Mouse (Mus musculus) liver, embryonic 12.5 days (tissue): ENCODE measurements around the gene Tbxas1. TPM values are rescaled to one million over a fixed set of nuclear protein-coding genes. Genes with fewer than 3 reads are reported as not detected.

Source experiments
- ATAC-seq: fragments of 200-750 bp; cut with Nextera tagmentation; 2 replicates; pipeline ENCODE4 v1.8.0; 2017; ENCODE audit warnings: moderate number of reproducible peaks, mild to moderate bottlenecking, moderate library complexity
- H3K27ac ChIP-seq: fragments of 300-500 bp; sonication (generic); 2 replicates; pipeline ENCODE4 v1.5.1; 2016; ENCODE audit warnings: mild to moderate bottlenecking
- H3K27me3 ChIP-seq: fragments of 300-500 bp; sonication (generic); replicated peaks from 2 replicates; pipeline ENCODE4 v1.6.1; 2016; ENCODE audit warnings: mild to moderate bottlenecking, moderate library complexity
- H3K36me3 ChIP-seq: fragments of 300-500 bp; sonication (generic); 2 replicates; pipeline ENCODE4 v1.6.1; 2016; ENCODE audit warnings: mild to moderate bottlenecking, moderate library complexity
- H3K4me1 ChIP-seq: fragments of 300-500 bp; sonication (generic); 2 replicates; pipeline ENCODE4 v1.6.1; 2016
- H3K4me2 ChIP-seq: fragments of 300-500 bp; sonication (generic); 2 replicates; pipeline ENCODE4 v1.6.1; 2016; ENCODE audit warnings: mild to moderate bottlenecking, moderate library complexity
- H3K4me3 ChIP-seq: fragments of 300-500 bp; sonication (generic); 2 replicates; pipeline ENCODE4 v1.5.1; 2016; ENCODE audit warnings: mild to moderate bottlenecking, moderate library complexity
- H3K9ac ChIP-seq: fragments of 300-500 bp; sonication (generic); 2 replicates; pipeline ENCODE4 v1.6.1; 2016; ENCODE audit warnings: mild to moderate bottlenecking, moderate library complexity
- H3K9me3 ChIP-seq: fragments of 300-500 bp; sonication (generic); replicated peaks from 2 replicates; pipeline ENCODE4 v1.6.1; 2016; ENCODE audit warnings: mild to moderate bottlenecking, moderate library complexity
- WGBS: fragments of 180-500 bp; shearing (Covaris S2); methylation state at CpG from one replicate; pipeline ENCODE4 v1.1.7; 2016; ENCODE audit not compliant: insufficient replicate concordance; 5-methylcytosine and 5-hydroxymethylcytosine counted together
- polyA plus RNA-seq: library from polyadenylated mRNA; unstranded; fragments of >200 nt; fragmentation: Nextera tagmentation; extraction: Ambion mirVana; gene quantifications from 2 replicates; pipeline ENCODE4 v1.2.1, GENCODE M21; 2016

Tbxas1 gene
- polyA plus RNA-seq, 1 experiment from 2014 or later: 12.9 TPM

- peaks cover 33% of the 10 kb centered on the region for H3K4me1 ChIP-seq
- 85% methylated on average over 4 of the region's 4 CpGs for whole genome bisulfite sequencing
- H3K4me2 ChIP-seq: no peak overlapping the region
- no peak overlapping the region for H3K27ac ChIP-seq
- no peak for ATAC-seq
- H3K9me3 ChIP-seq: peaks cover 9% of the 10 kb centered on the region; the same call in 1 of the 2 replicates
- no peaks in the 10 kb centered on the region for H3K27me3 ChIP-seq
- no peak overlapping the region for H3K9ac ChIP-seq
- no peak overlapping the region for H3K4me3 ChIP-seq
- H3K36me3 ChIP-seq: no peaks in the 10 kb centered on the region
These were observed 72.1 kb downstream of the Tbxas1 start for GRCm38 (mm10) chr6:38947282-38947681.

- Histone ChIP-seq H3K4me3 (no peak overlapping the region), H3K27me3 (peaks cover 6% of the 10 kb centered on the region; the same call in 1 of the 2 replicates), H3K4me2 (no peak overlapping the region), H3K4me1 (peaks cover 37% of the 10 kb centered on the region), H3K27ac (peak overlapping the region; percentile 79), H3K36me3 (no peaks in the 10 kb centered on the region), H3K9ac (peak overlapping the region; percentile 28; the same call in 1 of the 2 replicates), H3K9me3 (no peaks in the 10 kb centered on the region)
- ATAC-seq: peak; percentile 81
- 10% methylated on average over 5 of the region's 5 CpGs for WGBS
These were observed 74.5 kb downstream of the Tbxas1 start for GRCm38 (mm10) chr6:38949683-38950161.

- no peak overlapping the region for H3K4me3 ChIP-seq
- 11% methylated on average over 4 of the region's 4 CpGs for WGBS
- peak overlapping the region; percentile 79 for H3K27ac ChIP-seq
- no peak overlapping the region for H3K4me2 ChIP-seq
- peak overlapping the region; percentile 28; the same call in 1 of the 2 replicates for H3K9ac ChIP-seq
- no peak for ATAC-seq
- no peaks in the 10 kb centered on the region for H3K36me3 ChIP-seq
- no peaks in the 10 kb centered on the region for H3K9me3 ChIP-seq
- peaks cover 6% of the 10 kb centered on the region; the same call in 1 of the 2 replicates for H3K27me3 ChIP-seq
- H3K4me1 ChIP-seq: peaks cover 33% of the 10 kb centered on the region
These were observed 75.1 kb downstream of the Tbxas1 start for GRCm38 (mm10) chr6:38950341-38950740.

GRCm38 (mm10) chr6:38950838-38951237 lies 75.6 kb downstream of the Tbxas1 start:
- H3K27ac ChIP-seq: peak overlapping the region; percentile 49; the same call in 1 of the 2 replicates
- no peak for ATAC-seq
- H3K4me1 ChIP-seq: peaks cover 29% of the 10 kb centered on the region
- H3K27me3 ChIP-seq: peaks cover 6% of the 10 kb centered on the region; the same call in 1 of the 2 replicates
- H3K4me3 ChIP-seq: no peak overlapping the region
- no peak overlapping the region for H3K4me2 ChIP-seq
- 70% methylated on average over 3 of the region's 3 CpGs for WGBS
- H3K9me3 ChIP-seq: no peaks in the 10 kb centered on the region
- H3K9ac ChIP-seq: no peak overlapping the region
- no peaks in the 10 kb centered on the region for H3K36me3 ChIP-seq

GRCm38 (mm10) chr6:38956641-38957040 lies 81.4 kb downstream of the Tbxas1 start:
- H3K36me3 ChIP-seq: no peaks in the 10 kb centered on the region
- H3K27me3 ChIP-seq: peaks cover 14% of the 10 kb centered on the region
- no peak overlapping the region for H3K4me3 ChIP-seq
- no peak overlapping the region for H3K27ac ChIP-seq
- H3K9ac ChIP-seq: peak overlapping the region; percentile 24; the same call in 1 of the 2 replicates
- H3K9me3 ChIP-seq: no peaks in the 10 kb centered on the region
- no peak for ATAC-seq
- peaks cover 24% of the 10 kb centered on the region for H3K4me1 ChIP-seq
- 73% methylated on average over 2 of the region's 2 CpGs for WGBS
- H3K4me2 ChIP-seq: no peak overlapping the region

- ATAC-seq: no peak
- Histone ChIP-seq H3K36me3 (no peaks in the 10 kb centered on the region), H3K9me3 (no peaks in the 10 kb centered on the region), H3K4me1 (peaks cover 24% of the 10 kb centered on the region), H3K27me3 (peaks cover 14% of the 10 kb centered on the region), H3K4me2 (no peak overlapping the region), H3K4me3 (no peak overlapping the region), H3K27ac (no peak overlapping the region), H3K9ac (no peak overlapping the region)
- WGBS: 81% methylated on average over 5 of the region's 5 CpGs
These were observed 82.0 kb downstream of the Tbxas1 start for GRCm38 (mm10) chr6:38957246-38957645.

GRCm38 (mm10) chr6:38959502-38959901 lies 84.3 kb downstream of the Tbxas1 start:
- Histone ChIP-seq H3K36me3 (no peaks in the 10 kb centered on the region), H3K27ac (peak overlapping the region; percentile 49), H3K4me3 (no peak overlapping the region), H3K9ac (no peak overlapping the region), H3K27me3 (peaks cover 8% of the 10 kb centered on the region; the same call in 1 of the 2 replicates), H3K4me1 (peaks cover 23% of the 10 kb centered on the region), H3K9me3 (no peaks in the 10 kb centered on the region), H3K4me2 (no peak overlapping the region)
- ATAC-seq: peak; percentile 60
- WGBS: 75% methylated on average over 9 of the region's 9 CpGs

- no peak overlapping the region for H3K27ac ChIP-seq
- 72% methylated on average over 2 of the region's 3 CpGs for WGBS
These were observed 85.2 kb downstream of the Tbxas1 start for GRCm38 (mm10) chr6:38960367-38960766.

GRCm38 (mm10) chr6:38960791-38961426 lies 85.7 kb downstream of the Tbxas1 start:
- WGBS: 61% methylated on average over 12 of the region's 12 CpGs
- peaks cover 37% of the 10 kb centered on the region for H3K4me1 ChIP-seq
- ATAC-seq: no peak

More at GRCm38 (mm10) chr6:38960367-38960766, 85.2 kb downstream of the Tbxas1 start:
- no peak overlapping the region for H3K9ac ChIP-seq
- H3K4me3 ChIP-seq: no peak overlapping the region
- H3K9me3 ChIP-seq: no peaks in the 10 kb centered on the region
- H3K36me3 ChIP-seq: no peaks in the 10 kb centered on the region
- no peak overlapping the region for H3K4me2 ChIP-seq
- H3K27me3 ChIP-seq: peaks cover 7% of the 10 kb centered on the region; the same call in 1 of the 2 replicates
- no peak for ATAC-seq
- H3K4me1 ChIP-seq: peaks cover 31% of the 10 kb centered on the region

GRCm38 (mm10) chr6:38961427-38962033 lies 86.3 kb downstream of the Tbxas1 start:
- peaks cover 7% of the 10 kb centered on the region; the same call in 1 of the 2 replicates for H3K27me3 ChIP-seq
- H3K9ac ChIP-seq: no peak overlapping the region

More at GRCm38 (mm10) chr6:38960791-38961426, 85.7 kb downstream of the Tbxas1 start:
- no peak overlapping the region for H3K27ac ChIP-seq
- H3K9me3 ChIP-seq: no peaks in the 10 kb centered on the region
- no peak overlapping the region for H3K9ac ChIP-seq
- H3K27me3 ChIP-seq: peaks cover 7% of the 10 kb centered on the region; the same call in 1 of the 2 replicates
- no peak overlapping the region for H3K4me2 ChIP-seq
- H3K4me3 ChIP-seq: no peak overlapping the region
- H3K36me3 ChIP-seq: no peaks in the 10 kb centered on the region

GRCm38 (mm10) chr6:38966839-38967238 lies 91.6 kb downstream of the Tbxas1 start:
- H3K9ac ChIP-seq: peak overlapping the region; percentile 10; the same call in 1 of the 2 replicates
- H3K27ac ChIP-seq: peak overlapping the region; percentile 57
- 48% methylated on average over 5 of the region's 5 CpGs for WGBS
- no peak overlapping the region for H3K4me3 ChIP-seq
- peak; percentile 91 for ATAC-seq
- H3K4me1 ChIP-seq: peaks cover 55% of the 10 kb centered on the region
- H3K27me3 ChIP-seq: no peaks in the 10 kb centered on the region
- no peaks in the 10 kb centered on the region for H3K36me3 ChIP-seq
- H3K9me3 ChIP-seq: no peaks in the 10 kb centered on the region
- H3K4me2 ChIP-seq: peak overlapping the region; percentile 37

More at GRCm38 (mm10) chr6:38961427-38962033, 86.3 kb downstream of the Tbxas1 start:
- 59% methylated on average over 8 of the region's 8 CpGs for WGBS
- Histone ChIP-seq H3K36me3 (no peaks in the 10 kb centered on the region), H3K9me3 (no peaks in the 10 kb centered on the region), H3K4me2 (no peak overlapping the region), H3K4me1 (peaks cover 42% of the 10 kb centered on the region), H3K4me3 (no peak overlapping the region), H3K27ac (no peak overlapping the region)
- ATAC-seq: no peak

- H3K9ac ChIP-seq: no peak overlapping the region
- WGBS: 55% methylated on average over 6 of the region's 6 CpGs
- no peak for ATAC-seq
- H3K4me1 ChIP-seq: peaks cover 57% of the 10 kb centered on the region
- H3K27ac ChIP-seq: peak overlapping the region; percentile 57
- no peaks in the 10 kb centered on the region for H3K9me3 ChIP-seq
- no peaks in the 10 kb centered on the region for H3K27me3 ChIP-seq
- H3K4me2 ChIP-seq: peak overlapping the region; percentile 37
- no peaks in the 10 kb centered on the region for H3K36me3 ChIP-seq
- H3K4me3 ChIP-seq: no peak overlapping the region
These were observed 92.1 kb downstream of the Tbxas1 start for GRCm38 (mm10) chr6:38967288-38967687.
